Mouse (Mus musculus) cerebellum, adult 2 months (tissue): ENCODE results near the gene Slc6a6.

Experiments
- CTCF ChIP-seq: fragments of 200-500 bp; IDR thresholded peaks from 2 replicates; pipeline ENCODE4 v1.5.1; 2011; ENCODE audit warnings: low read depth, mild to moderate bottlenecking, control low read depth, low read length, moderate library complexity, borderline replicate concordance; ENCODE audit not compliant: insufficient read depth
- POLR2A ChIP-seq: fragments of 200-500 bp; IDR thresholded peaks from 2 replicates; pipeline ENCODE4 v1.6.1; 2011; ENCODE audit warnings: low read length, control low read depth, borderline replicate concordance; ENCODE audit not compliant: insufficient read depth

DNA sequence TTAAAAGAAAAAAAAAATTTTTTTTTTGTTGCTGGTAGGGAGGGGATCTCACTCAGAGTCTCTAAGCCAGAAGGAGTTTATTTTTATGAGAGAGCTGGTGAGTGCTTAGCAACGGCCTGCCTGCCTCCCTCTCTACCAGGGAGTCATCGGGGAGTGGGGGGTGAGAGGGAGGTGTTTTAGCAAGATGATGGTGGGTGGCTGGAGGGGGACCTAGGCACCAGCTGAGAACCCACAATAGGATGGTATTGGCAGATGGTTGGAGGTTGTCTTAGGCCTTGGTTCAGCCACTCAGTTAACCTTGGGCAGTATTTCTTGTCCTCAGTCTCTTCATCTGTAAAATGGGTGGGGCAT lies 1.7 kb downstream of the Slc6a6 start:
- TF ChIP-seq CTCF (no peak), POLR2A (no peak)
